Mouse (Mus musculus): ENCODE data around the gene Hoxa6.

DNA sequence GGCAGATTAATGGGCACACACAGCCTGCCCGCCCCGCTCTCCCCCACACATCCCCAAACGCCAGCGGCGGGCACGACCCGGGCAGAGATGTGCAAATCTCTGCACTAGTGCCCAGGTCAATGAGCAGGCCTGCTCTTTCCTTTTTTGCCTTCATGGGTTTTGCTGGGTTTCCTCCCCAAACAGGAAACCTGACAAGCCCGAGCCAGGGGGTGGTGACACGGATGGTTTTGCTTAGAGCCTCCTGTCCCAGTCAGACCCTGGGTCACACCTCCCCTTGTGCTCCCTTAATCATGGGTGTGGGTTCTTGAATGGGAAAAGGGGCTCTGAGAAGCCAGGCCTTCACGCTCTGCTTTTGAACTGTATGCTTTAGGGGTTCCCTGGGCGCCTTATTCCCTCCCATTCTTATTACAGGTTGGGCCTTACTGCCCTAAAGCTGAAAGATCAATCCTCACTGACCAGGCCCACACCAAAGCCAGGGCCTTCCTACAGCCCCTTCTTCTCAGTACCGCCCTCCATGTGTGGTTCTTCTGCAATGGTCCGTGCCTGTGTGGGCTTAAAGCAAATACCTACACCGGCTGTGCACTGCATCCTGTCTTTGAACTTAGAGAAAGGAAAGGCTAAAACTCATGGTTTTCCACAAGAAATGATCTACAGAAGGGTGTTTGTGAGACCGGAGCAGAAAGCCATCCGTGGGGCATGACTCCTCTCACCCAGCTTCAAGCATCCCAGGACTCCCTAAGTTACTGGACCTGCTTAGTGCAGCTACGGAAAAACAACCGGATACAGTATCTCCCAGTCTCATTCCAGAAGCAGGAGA lies 554 bp upstream of the Hoxa6 start:
- TF ChIP-seq CTCF (IDR thresholded peaks at IDR 0.05; ENCODE audit: extremely low read depth, insufficient read length, insufficient replicate concordance, low read depth, low read length) (no peak), POLR2A (IDR thresholded peaks at IDR 0.05; ENCODE audit: low read depth, low read length) (no peak)
